Mouse (Mus musculus): ENCODE results near the gene Rpl36.
"Not testable (repeated sequence)": the region's sequence is repeated elsewhere in the genome, so short reads cannot be mapped to it uniquely, and the experiment has no call there.

DNA sequence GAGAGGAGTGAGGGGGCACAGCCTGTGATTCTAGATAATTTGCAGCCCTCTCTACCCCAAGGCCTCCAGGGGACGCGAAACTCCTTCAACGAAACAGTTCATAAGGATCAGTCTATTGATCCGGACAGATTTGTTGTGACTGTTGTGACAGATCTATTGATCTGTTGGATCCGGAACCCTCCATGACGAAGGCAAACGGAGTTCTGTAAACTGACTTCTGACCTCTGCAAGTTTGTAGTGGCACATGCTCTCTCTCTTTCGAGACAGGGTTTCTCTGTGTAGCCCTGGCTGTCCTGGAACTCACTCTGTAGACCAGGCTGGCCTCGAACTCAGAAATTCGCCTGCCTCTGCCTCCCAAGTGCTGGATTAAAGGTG, 664 bp upstream of the Rpl36 start:
- TF ChIP-seq CTCF, EP300 (IDR thresholded peaks at IDR 0.05; ENCODE audit: low read depth): not testable (repeated sequence)

Data from heart, postnatal 0 days (tissue).